Mouse (Mus musculus) c-Kit-positive CD71-positive TER-119-negative erythroid progenitor cells, embryonic 14.5 days (primary cell): ENCODE measurements around the gene Tex101.
"Not testable (repeated sequence)": the region's sequence is repeated elsewhere in the genome, so short reads cannot be mapped to it uniquely, and the experiment has no call there.

Experiments used
- DNase-seq: peaks from one replicate; pipeline ENCODE4 v3.0.0-alpha.2; 2013; ENCODE audit warnings: low read depth

Tex101 gene

GRCm38 (mm10) chr7:24676575-24676974, at the start of gene Tex101:
Tex101 (minus strand) TSS chr7:24676675.
- no peak for DNase-seq

DNA sequence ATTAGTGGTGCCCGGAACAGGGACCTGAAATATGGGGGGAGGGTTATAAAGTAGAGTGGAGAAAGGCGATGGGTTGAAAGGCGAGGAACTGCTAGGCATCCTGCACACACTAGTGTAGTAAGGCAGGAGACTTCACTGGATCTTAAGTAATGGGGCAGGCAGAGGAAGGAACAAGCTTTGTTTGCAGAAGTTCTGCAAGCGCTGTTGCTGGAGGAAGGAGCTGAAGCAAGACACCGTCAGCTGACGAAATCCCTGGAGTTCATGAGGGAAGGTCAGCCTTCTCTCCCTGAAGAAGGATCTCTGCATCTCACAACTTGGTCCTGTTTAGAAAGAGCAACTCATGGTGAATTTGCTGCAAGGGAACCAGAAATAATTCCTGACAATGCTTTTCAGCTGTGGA, 38.6 kb upstream of the Tex101 start:
- no peak for DNase-seq

- DNase-seq, result no peak
Measured at GRCm38 (mm10) chr7:24708832-24709292, 32.4 kb upstream of the Tex101 start, which contains the start of gene BC049730. BC049730 (plus strand) TSS chr7:24709242.

- not testable (repeated sequence) for DNase-seq
Measured at GRCm38 (mm10) chr7:24702841-24703240, 26.4 kb upstream of the Tex101 start.

DNA sequence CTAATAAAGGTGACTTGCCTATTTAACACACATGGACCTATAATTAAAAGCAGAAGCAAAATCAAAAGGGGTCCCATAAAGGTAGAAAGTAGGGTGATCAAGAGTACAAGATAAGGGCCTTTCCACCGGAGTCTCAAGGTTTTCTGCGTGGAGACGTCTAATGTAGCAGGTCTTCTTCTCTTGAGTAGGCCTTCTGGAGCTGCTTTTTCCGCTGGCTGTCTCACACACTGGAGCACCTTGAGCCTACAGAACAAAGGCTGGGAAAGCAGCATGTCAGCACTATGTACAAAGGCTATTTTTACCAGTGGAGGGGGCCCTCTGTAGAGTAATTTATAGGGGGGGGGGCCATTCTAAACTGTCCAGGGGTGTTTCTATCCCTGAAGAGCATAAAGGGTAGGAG, 21.4 kb upstream of the Tex101 start:
- DNase-seq, result not testable (repeated sequence)

DNA sequence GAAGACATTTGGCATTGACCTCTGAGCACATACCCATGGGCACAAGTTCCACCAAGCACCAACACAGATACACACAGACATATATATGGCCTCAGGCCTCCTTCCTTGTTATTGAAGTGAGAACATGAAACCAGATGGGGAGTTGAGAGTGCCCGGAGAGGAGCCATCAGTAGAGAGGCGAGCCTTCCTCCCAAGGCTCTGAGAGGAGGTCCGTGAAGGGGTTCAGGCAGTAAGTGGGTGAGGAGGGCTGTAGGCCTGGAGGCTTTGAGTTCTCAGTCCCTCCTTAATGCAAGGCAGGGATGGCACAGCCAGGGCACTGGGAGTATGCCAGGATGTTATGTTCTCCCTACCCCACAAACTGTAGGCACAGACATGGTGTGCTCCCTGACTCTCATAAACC, 16.2 kb upstream of the Tex101 start:
- DNase-seq, result not testable (repeated sequence)

DNA sequence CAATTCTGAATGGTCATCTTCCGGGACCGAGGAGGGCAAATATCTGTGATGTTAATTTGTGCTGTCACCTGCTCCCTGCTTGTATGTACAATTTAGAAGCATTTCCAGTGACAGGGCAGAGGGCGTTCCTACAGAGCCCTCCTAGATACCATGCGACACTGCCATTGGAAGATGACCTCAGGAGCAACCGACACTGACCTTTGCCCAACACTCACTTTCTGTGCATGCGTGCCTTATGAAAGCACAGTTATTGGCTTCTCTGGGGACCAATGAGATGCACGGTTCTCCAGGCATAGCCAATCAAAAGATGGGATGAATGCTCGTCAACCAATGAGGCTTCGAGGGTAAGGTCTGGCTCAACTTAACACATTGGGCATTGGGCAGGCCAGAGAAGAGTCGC, 11.0 kb upstream of the Tex101 start:
- DNase-seq, result not testable (repeated sequence)

- not testable (repeated sequence) for DNase-seq
Measured at GRCm38 (mm10) chr7:24684121-24684520, 7.6 kb upstream of the Tex101 start.

GRCm38 (mm10) chr7:24671944-24672439, 4.5 kb downstream of the Tex101 start:
- no peak for DNase-seq

- no peak for DNase-seq
Measured at GRCm38 (mm10) chr7:24664959-24665358, 11.5 kb downstream of the Tex101 start.

GRCm38 (mm10) chr7:24664301-24664700, 12.2 kb downstream of the Tex101 start:
- DNase-seq, result no peak

DNA sequence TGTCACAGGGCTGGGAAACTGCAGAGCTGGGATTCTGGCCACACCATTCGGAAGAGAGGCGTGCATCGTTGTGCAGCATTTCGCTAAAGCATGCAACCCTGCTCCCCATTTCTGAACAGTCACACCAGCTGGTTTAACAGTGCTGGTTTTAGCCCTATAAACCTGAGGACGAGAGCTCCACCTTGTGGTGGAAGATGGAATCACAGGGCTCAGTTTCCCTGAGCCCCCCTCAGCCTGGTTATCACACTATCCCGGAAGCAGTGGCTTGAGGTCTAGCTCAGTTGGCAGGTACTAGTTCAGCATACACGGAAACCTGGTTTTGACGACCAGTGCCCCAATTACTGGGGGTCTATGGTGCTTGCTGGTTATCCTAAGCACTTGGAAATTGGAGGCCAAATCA, 13.9 kb downstream of the Tex101 start:
- peak; percentile 72 for DNase-seq

GRCm38 (mm10) chr7:24661118-24661904, 15.2 kb downstream of the Tex101 start:
- DNase-seq, result no peak

GRCm38 (mm10) chr7:24659737-24660357, 16.6 kb downstream of the Tex101 start:
- no peak for DNase-seq

DNA sequence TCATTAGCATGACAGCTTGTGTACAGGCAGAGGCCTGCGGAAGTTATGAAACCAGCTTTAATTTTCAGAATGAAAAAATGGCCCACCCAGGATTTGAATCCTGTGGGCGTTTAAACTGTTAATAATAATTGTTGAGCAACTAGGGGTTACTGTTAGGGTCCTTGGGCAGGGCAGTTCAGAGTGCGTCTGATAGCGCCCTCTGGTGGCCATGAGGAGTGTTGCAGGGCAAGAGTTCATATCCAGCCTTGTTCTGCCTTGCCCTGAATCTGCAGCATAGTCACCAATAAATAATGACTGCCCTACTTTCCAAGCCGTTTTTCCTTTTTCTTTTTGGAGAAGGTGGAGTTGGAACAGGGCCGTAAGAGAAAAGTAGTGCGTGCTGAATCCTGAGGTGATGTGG, 22.8 kb downstream of the Tex101 start:
- no peak for DNase-seq

GRCm38 (mm10) chr7:24646486-24646885, 30.0 kb downstream of the Tex101 start:
- no peak for DNase-seq

GRCm38 (mm10) chr7:24644996-24645395, 31.5 kb downstream of the Tex101 start:
- no peak for DNase-seq

GRCm38 (mm10) chr7:24644492-24644891, 32.0 kb downstream of the Tex101 start:
- no peak for DNase-seq

GRCm38 (mm10) chr7:24642491-24642890, 34.0 kb downstream of the Tex101 start:
- no peak for DNase-seq

DNA sequence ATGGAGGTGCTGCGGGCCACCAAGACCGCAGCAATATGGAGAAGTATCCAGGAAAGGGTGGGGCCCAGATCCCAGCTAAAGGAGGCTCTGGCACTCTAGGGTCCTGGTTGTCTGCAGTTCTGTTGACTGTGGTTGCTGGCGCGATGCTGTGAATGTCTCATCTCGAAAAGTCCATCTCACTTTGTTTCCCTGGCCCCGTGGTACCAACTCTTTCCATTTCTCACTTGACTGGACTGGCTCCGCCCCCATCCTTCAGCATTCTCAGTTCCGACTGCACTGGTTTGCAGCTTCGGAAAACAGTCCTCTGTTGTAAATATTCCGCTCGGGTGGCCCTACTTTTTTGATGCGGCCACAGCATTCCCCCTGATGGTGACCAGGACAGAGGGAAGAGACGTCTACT, 36.0 kb downstream of the Tex101 start:
- no peak for DNase-seq

- peak; percentile 63 for DNase-seq
Measured at GRCm38 (mm10) chr7:24638026-24638856, 38.2 kb downstream of the Tex101 start.

DNA sequence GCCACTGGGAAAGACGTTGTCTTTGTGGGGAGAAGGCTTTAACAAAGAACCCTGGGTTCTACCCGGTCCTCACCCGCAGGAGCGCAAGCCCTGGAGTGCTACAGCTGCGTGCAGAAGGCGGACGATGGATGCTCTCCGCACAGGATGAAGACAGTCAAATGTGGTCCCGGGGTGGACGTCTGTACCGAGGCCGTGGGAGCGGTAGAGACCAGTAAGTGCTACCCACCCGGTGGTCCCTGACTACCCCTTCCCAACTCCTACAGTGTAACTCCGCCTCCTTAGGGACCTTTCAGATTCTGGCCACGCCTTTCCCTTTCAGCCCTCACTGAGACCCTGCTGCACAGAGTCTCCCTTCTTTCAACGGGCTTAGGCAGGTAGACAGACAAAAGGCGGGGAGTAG, 39.4 kb downstream of the Tex101 start:
- DNase-seq, result no peak
